In genomic region chr5:8055721-8056129, GRCm38 (mm10) we compare ENCODE assay signal across 8 mouse cellular contexts. TPM values are rescaled to one million over a fixed set of nuclear protein-coding genes. Genes with fewer than 3 reads are reported as not detected.
A peak's percentile ranks its signal among the peaks of the same experiment; 100 is the strongest.
DNase-seq lines count a peak whose midpoint lies in the region; ATAC-seq and TF ChIP-seq lines count a peak whose summit lies in the region.

No protein-coding gene starts in this region.

- no peaks in the 10 kb centered on the region for H3K36me3 ChIP-seq in ES-Bruce4 (ENCODE audit: control insufficient read depth, insufficient read depth, low read length, poor library complexity, severe bottlenecking)
- peaks cover 14% of the 10 kb centered on the region for H3K36me3 ChIP-seq in forebrain, embryonic 13.5 days (ENCODE audit: poor library complexity, severe bottlenecking)
- H3K36me3 ChIP-seq in limb, embryonic 13.5 days = peaks cover 25% of the 10 kb centered on the region
- H3K36me3 ChIP-seq in midbrain, embryonic 16.5 days (ENCODE audit: control insufficient read depth, insufficient read depth, low read length) = peaks cover 9% of the 10 kb centered on the region

- H3K9me3 ChIP-seq in ES-Bruce4 (replicated peaks; ENCODE audit: control insufficient read depth, insufficient read depth, low read length, poor library complexity, severe bottlenecking) = no peaks in the 10 kb centered on the region
- no peaks in the 10 kb centered on the region for H3K9me3 ChIP-seq in forebrain, embryonic 13.5 days (replicated peaks)
- no peaks in the 10 kb centered on the region for H3K9me3 ChIP-seq in limb, embryonic 13.5 days
- H3K9me3 ChIP-seq in midbrain, embryonic 16.5 days (replicated peaks; ENCODE audit: control insufficient read depth, low read length, poor library complexity, severe bottlenecking) = no peaks in the 10 kb centered on the region

- TF ChIP-seq POLR2A in ES-Bruce4 (IDR thresholded peaks at IDR 0.05; ENCODE audit: insufficient read depth, low read length) = no peak

- H3K27me3 ChIP-seq in ES-Bruce4 (ENCODE audit: control insufficient read depth, insufficient read depth, low read length, poor library complexity, severe bottlenecking) = no peaks in the 10 kb centered on the region
- no peaks in the 10 kb centered on the region for H3K27me3 ChIP-seq in forebrain, embryonic 13.5 days
- H3K27me3 ChIP-seq in limb, embryonic 13.5 days = no peaks in the 10 kb centered on the region
- H3K27me3 ChIP-seq in midbrain, embryonic 16.5 days (ENCODE audit: control insufficient read depth, insufficient read depth, low read depth, low read length) = no peaks in the 10 kb centered on the region

- TF ChIP-seq CTCF in gastrocnemius, adult 2 months (IDR thresholded peaks at IDR 0.05) = no peak
- no peak for TF ChIP-seq CTCF in ES-Bruce4 (IDR thresholded peaks at IDR 0.05; ENCODE audit: low read depth, low read length)

- ATAC-seq in forebrain, embryonic 13.5 days = peak; percentile 39
- ATAC-seq in limb, embryonic 13.5 days (ENCODE audit: low FRiP score, low read depth) = peak; percentile 16; the same call in 1 of the 2 replicates
- ATAC-seq in midbrain, embryonic 16.5 days = peak; percentile 41

- peak overlapping the region; percentile 75 for H3K9ac ChIP-seq in ES-Bruce4 (ENCODE audit: low read depth, poor library complexity, severe bottlenecking)
- H3K9ac ChIP-seq in forebrain, embryonic 13.5 days = peak overlapping the region; percentile 83
- peak overlapping the region; percentile 90 for H3K9ac ChIP-seq in limb, embryonic 13.5 days
- H3K9ac ChIP-seq in midbrain, embryonic 16.5 days (ENCODE audit: low read depth, low read length) = 0 out of 2 replicates have a peak overlapping the region, but pooled peaks have one; percentile 71

- H3K4me3 ChIP-seq in gastrocnemius, adult 2 months = peak overlapping the region; percentile 93
- H3K4me3 ChIP-seq in ES-Bruce4 (ENCODE audit: low read depth, low read length) = no peak overlapping the region
- peak overlapping the region; percentile 71 for H3K4me3 ChIP-seq in forebrain, embryonic 13.5 days
- peak overlapping the region; percentile 84 for H3K4me3 ChIP-seq in limb, embryonic 13.5 days
- H3K4me3 ChIP-seq in midbrain, embryonic 16.5 days (ENCODE audit: low read depth, low read length) = peak overlapping the region; percentile 71

- H3K4me1 ChIP-seq in ES-Bruce4 (ENCODE audit: control insufficient read depth, insufficient read depth, low read length) = no peaks in the 10 kb centered on the region
- peaks cover 19% of the 10 kb centered on the region for H3K4me1 ChIP-seq in forebrain, embryonic 13.5 days
- peaks cover 14% of the 10 kb centered on the region for H3K4me1 ChIP-seq in limb, embryonic 13.5 days
- H3K4me1 ChIP-seq in midbrain, embryonic 16.5 days (ENCODE audit: control insufficient read depth, insufficient read depth, low read length) = peaks cover 12% of the 10 kb centered on the region

- no peak for DNase-seq in gastrocnemius, adult 2 months
- no peak for DNase-seq in gastrocnemius, postnatal 4 days (ENCODE audit: low spot score in 2 of 2)
- no peak for DNase-seq in yolk sac, embryonic 10.5 days (ENCODE audit: low spot score)
- DNase-seq in adrenal gland, postnatal 14 days = no peak

- intact Hi-C loops in gastrocnemius, adult 2 months (cut with DNase I) = loop anchor here (10.0 kb wide), 1 partner anchor 359 kb away; no protein-coding TSS in a partner anchor

- 31% methylated on average over 8 of the region's 8 CpGs for WGBS in forebrain, embryonic 13.5 days
- WGBS in limb, embryonic 13.5 days = 40% methylated on average over 8 of the region's 8 CpGs
- WGBS in midbrain, embryonic 16.5 days = 33% methylated on average over 8 of the region's 8 CpGs

- H3K27ac ChIP-seq in gastrocnemius, adult 2 months = peak overlapping the region; percentile 97
- no peak overlapping the region for H3K27ac ChIP-seq in ES-Bruce4 (ENCODE audit: insufficient read depth, low read length)
- H3K27ac ChIP-seq in forebrain, embryonic 13.5 days = no peak overlapping the region
- H3K27ac ChIP-seq in limb, embryonic 13.5 days = peak overlapping the region; percentile 83; the same call in 1 of the 2 replicates
- no peak overlapping the region; the same call in 1 of the 2 replicates for H3K27ac ChIP-seq in midbrain, embryonic 16.5 days (ENCODE audit: low read length)

- no peak for TF ChIP-seq EP300 in ES-Bruce4 (IDR thresholded peaks at IDR 0.05; ENCODE audit: insufficient read depth, low read depth, low read length)

- peak overlapping the region; percentile 72 for H3K4me2 ChIP-seq in forebrain, embryonic 13.5 days
- H3K4me2 ChIP-seq in limb, embryonic 13.5 days (replicated peaks) = peak overlapping the region; percentile 81
- H3K4me2 ChIP-seq in midbrain, embryonic 16.5 days (ENCODE audit: low read length) = peak overlapping the region; percentile 64

RNA-seq across cellular contexts. Expression of gene Sri, which starts 9.8 kb away (rescaled TPM):
- total RNA-seq in gastrocnemius, adult 2 months (2021) = 10 to 100 TPM; 13.1 to 20.7 TPM
- total RNA-seq in gastrocnemius, postnatal 4 days (2021) = 10 to 100 TPM; 76.8 to 84.5 TPM
- 37.0 and 50.5 TPM in 2 replicates for polyA plus RNA-seq in ES-Bruce4 (2011; ENCODE audit: insufficient read depth, insufficient read length, low read depth, missing spikeins)
- polyA plus RNA-seq in forebrain, embryonic 13.5 days (2015; fragmentation: Nextera tagmentation; extraction: Ambion mirVana) = 135 and 147 TPM in 2 replicates
- 256 and 259 TPM in 2 replicates for polyA plus RNA-seq in limb, embryonic 13.5 days (2015; fragmentation: Nextera tagmentation; extraction: Ambion mirVana)
- polyA plus RNA-seq in midbrain, embryonic 16.5 days (2015; fragmentation: Nextera tagmentation; extraction: Ambion mirVana) = 155 and 164 TPM in 2 replicates
- total RNA-seq in adrenal gland, postnatal 14 days (2021) = 93.5 and 125 TPM in 2 replicates

Comparison
In these comparisons a context has a peak if more than half of its experiments do, and no peak if none do; other contexts are left out.
1. H3K27ac ChIP-seq: peak in gastrocnemius, adult 2 months (single experiment) and limb, embryonic 13.5 days (single experiment); none in ES-Bruce4 (single experiment), forebrain, embryonic 13.5 days (single experiment) and midbrain, embryonic 16.5 days (single experiment).
2. Peak in every context shown above with its lines, with median percentiles within 50 percentile points of each other: H3K9ac ChIP-seq, ATAC-seq and H3K4me2 ChIP-seq.